Mouse (Mus musculus): ENCODE measurements around the gene Rpl27.
"Not testable (repeated sequence)": the region's sequence is repeated elsewhere in the genome, so short reads cannot be mapped to it uniquely, and the experiment has no call there.

Rpl27 gene

GRCm38 (mm10) chr11:101465869-101466551, 23.9 kb downstream of the Rpl27 start, which contains the start of gene Vat1:
Gene Vat1, minus strand, starts transcription at chr11:101466230.
- in situ Hi-C loops (cut with MboI; ENCODE audit: unreplicated experiment in 2 of 2): no loop called here

GRCm38 (mm10) chr11:101466552-101466950, 24.5 kb downstream of the Rpl27 start:
- in situ Hi-C loops (cut with MboI; ENCODE audit: unreplicated experiment in 2 of 2): not testable (repeated sequence)

DNA sequence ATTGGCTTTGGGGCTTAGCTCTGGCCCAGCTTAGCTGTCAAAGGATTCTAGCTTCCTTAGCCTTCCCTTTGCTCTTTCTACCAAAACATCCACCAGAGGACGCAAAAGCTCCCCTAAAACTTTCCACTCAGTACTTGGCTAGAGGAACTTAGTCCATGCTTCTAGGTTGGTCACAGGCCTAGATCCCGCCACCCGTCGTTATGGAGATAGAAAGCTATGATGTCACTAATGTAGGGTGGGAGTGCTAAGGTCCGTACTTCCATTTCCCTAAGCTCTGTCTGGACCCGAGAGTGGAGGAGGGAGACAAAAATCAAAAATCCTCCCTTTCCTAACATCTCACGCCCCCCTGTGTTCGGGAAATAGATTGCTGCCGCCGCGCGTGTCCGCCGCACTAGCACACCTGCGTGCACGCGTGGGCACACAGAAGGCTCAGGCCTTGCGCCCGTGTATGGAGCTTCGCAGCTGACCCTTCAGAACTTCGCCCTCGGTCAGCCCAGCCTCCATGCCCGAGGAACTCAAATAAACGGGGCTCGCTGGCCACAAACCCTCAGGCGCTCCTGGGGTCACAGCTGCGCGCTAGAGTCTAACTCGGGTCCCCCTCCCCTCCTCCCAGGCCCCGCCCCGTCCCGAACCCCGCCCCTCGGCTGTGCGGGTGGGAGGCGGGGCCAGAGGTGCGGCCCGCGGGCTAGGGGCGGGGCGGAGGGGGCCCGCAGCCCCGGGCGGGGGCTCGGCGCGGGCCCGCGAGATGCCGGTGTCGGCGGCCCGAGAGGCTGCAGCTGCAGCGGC, 25.6 kb downstream of the Rpl27 start:
- in situ Hi-C loops (cut with MboI; ENCODE audit: unreplicated experiment in 2 of 2): no loop called here

DNA sequence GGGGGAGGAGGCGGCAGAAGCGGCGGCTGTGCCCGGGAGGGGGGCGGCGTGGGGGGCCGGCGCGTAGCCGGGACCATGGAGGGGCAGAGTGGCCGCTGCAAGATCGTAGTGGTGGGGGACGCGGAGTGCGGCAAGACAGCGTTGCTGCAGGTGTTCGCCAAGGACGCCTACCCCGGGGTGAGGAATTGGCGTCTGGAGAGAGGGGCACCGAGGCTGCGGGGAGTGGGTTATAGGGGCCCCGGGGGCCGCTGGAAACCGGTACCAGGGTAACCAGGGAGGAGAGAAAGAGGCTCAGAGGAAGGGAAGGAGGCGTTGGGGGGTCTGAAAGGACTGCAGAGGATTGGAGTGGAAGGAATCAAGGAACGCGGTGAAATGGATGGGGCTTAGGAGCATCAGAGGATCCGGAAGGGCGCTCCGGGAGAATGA, 26.2 kb downstream of the Rpl27 start:
- in situ Hi-C loops (cut with MboI; ENCODE audit: unreplicated experiment in 2 of 2): no loop called here

DNA sequence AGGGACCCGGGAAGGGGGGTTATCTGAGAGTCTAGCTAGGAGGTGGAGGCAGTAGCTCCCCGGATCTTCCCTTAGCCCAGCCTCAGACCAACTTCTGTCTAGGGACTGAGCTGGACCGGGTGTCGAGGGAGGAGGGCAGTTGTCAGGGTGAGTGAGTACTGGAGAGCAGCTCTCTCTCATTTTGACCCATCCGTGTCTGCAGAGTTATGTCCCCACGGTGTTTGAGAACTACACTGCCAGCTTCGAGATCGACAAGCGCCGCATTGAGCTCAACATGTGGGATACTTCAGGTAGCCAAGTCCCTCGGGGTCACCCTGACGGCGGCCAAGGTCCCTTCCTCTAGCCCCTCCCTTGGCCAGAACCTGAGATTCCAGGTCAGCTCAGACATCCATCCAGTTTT, 26.6 kb downstream of the Rpl27 start:
- in situ Hi-C loops (cut with MboI; ENCODE audit: unreplicated experiment in 2 of 2): no loop called here

GRCm38 (mm10) chr11:101469155-101469554, 27.1 kb downstream of the Rpl27 start:
- in situ Hi-C loops (cut with MboI; ENCODE audit: unreplicated experiment in 2 of 2): no loop called here

DNA sequence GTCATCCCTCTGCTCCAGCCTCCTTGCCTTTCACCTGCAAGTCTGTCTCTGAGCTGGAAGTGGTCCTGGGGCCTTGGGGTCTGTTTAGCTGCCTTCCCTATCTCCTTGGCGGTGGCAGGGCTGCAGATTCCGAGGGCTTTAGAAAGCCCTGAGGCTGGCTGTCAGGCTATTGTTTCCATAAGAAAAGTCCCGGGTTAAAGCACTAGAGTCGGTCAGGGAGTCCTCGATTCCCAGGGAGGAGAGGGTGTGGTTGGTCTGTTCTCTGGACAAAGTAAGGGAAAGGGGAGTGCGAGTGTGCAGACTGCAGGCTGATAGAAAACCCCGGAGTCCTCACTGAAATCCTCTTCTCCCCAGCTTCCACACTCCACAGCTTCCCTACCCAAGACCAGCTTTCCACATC, 28.1 kb downstream of the Rpl27 start:
- in situ Hi-C loops (cut with MboI; ENCODE audit: unreplicated experiment in 2 of 2): no loop called here

DNA sequence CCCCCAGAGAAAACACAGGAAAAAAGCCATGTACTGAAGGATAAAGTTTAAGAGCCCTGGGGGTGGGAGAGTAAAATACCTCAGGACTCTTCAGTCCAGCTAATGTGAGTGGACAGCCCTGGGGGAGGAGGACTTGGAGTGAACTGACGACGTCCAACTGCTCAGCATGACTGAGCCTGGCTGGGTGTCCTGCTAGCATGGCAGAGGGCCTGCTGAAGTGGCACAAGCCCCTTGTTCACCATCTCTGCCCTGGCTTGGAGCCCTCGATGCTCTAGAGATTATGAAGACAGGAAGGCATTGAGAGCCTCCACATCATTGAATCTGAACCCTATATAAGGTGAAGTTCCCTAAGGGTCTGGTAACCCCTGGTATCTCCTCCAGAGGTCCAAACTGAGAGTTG, 29.8 kb downstream of the Rpl27 start:
- in situ Hi-C loops (cut with MboI; ENCODE audit: unreplicated experiment in 2 of 2): no loop called here

DNA sequence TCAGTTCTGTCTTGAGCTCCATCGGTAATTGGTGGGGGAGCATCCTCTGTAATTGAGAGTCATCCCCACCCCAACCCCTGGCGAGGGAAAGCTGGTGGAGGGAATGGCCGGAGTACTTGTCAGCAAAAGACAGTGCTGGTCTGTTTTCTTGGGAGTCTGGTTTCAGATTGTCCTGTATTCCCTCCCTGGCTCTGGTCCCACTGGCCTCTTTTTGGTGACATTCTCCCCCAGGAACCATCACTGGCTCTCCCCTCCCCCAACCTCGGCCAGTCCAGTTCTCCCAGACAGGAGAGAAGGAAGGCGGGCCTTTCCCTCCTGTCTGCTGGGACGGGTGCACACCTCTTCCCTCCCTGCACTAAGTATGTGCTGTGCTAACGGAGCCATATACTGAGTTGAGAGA, 30.2 kb downstream of the Rpl27 start:
- in situ Hi-C loops (cut with MboI; ENCODE audit: unreplicated experiment in 2 of 2): no loop called here

DNA sequence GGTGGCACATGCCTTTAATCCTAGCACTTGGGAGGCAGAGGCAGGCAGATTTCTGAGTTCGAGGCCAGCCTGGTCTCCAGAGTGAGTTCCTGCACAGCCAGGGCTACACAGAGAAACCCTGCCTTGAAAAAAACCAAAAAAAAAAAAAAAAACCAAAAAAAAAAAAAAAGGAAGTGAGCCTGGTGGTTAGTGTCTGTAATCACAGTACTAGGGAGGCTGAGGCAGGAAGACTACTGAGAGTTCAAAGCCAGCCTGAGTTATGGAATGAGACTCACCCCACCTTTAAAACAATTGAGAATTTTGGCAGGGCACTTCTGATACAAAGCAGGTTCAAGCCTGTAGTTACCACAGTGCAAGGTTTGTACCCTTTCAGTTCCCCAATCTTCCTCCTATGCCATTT, 31.6 kb downstream of the Rpl27 start:
- in situ Hi-C loops (cut with MboI; ENCODE audit: unreplicated experiment in 2 of 2): not testable (repeated sequence)

GRCm38 (mm10) chr11:101474298-101474697, 32.2 kb downstream of the Rpl27 start:
- in situ Hi-C loops (cut with MboI; ENCODE audit: unreplicated experiment in 2 of 2): no loop called here

DNA sequence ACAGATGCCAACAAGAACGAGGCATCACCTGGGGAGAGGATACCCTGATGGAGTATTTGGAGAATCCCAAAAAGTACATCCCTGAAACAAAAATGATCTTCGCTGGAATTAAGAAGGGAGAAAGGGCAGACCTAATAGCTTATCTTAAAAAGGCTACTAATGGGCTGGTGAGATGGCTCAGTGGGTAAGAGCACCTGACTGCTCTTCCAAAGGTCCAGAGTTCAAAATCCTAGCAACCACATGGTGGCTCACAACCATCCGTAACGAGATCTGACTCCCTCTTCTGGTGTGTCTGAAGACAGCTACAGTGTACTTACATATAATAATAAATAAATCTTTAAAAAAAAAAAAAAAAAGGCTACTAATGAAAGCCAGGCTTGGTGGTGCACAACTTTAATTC, 34.3 kb downstream of the Rpl27 start:
- in situ Hi-C loops (cut with MboI; ENCODE audit: unreplicated experiment in 2 of 2): not testable (repeated sequence)

- in situ Hi-C loops (cut with MboI; ENCODE audit: unreplicated experiment in 2 of 2): no loop called here
Measured at GRCm38 (mm10) chr11:101477194-101477551, 35.1 kb downstream of the Rpl27 start.

- in situ Hi-C loops (cut with MboI; ENCODE audit: unreplicated experiment in 2 of 2): no loop called here
Measured at GRCm38 (mm10) chr11:101477552-101478211, 35.6 kb downstream of the Rpl27 start.

DNA sequence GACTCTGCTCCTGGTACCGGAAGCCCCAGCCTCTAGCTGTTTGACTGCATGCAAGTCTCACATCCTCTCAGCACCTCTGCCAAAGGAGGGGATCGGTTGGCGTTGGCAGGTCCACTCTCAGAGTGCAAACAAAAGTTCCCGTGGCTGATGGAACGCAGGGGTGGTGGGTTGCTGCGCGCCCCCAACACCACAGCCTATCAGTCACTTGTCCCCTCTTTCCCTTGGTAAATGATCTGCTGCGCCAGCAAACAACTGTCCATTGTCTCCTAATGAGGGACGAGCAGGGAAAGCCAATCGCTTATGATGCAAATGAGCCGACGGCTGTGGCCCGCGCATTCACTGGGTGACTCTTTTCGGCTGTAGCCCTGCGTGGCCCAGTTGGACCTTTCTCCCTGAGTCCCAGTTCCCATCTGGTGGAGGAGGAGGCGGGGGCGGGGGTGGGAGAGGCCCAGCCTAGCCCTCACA, 37.1 kb downstream of the Rpl27 start:
- in situ Hi-C loops (cut with MboI; ENCODE audit: unreplicated experiment in 2 of 2): no loop called here

DNA sequence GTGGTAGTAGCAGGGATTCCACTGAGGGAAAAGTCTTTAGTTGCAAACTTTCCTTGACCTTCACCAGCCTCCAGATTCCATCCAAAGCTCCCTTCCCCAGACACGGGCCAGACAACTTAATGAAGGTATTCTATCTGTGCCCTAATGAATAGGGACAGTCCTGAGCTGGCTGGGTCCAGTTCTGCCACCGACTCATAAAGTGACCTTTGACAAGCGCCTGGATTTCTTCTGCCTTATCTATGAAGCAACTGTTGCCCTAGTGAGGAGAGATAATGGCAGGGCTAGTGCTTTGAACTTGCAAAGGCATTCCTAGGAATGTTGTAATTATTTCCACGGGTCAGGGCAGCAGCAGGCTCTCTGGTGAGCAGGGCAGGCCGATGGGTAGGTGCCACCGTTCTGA, 38.8 kb downstream of the Rpl27 start:
- in situ Hi-C loops (cut with MboI; ENCODE audit: unreplicated experiment in 2 of 2): no loop called here

DNA sequence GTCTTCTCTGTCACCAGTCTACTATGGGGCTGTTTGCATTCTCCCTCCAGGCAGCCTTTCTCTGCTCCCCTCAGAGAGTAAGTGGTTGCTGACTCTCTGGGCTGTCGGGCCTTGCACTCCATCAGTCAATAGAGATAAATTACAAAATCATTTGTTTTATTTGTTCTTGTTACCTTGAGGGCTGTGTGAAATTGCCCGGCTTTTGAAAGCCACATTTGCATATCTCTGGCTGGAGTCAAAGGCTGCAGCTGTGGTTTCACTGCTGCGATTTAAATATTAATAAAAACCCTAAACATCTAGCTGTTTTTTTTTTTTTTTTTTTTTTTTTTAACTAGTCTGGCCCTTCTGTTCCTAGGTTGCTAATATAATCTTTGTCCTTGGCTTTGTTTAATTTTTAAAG, 41.7 kb downstream of the Rpl27 start:
- in situ Hi-C loops (cut with MboI; ENCODE audit: unreplicated experiment in 2 of 2): no loop called here

GRCm38 (mm10) chr11:101484245-101484644, 42.1 kb downstream of the Rpl27 start:
- in situ Hi-C loops (cut with MboI; ENCODE audit: unreplicated experiment in 2 of 2): no loop called here

DNA sequence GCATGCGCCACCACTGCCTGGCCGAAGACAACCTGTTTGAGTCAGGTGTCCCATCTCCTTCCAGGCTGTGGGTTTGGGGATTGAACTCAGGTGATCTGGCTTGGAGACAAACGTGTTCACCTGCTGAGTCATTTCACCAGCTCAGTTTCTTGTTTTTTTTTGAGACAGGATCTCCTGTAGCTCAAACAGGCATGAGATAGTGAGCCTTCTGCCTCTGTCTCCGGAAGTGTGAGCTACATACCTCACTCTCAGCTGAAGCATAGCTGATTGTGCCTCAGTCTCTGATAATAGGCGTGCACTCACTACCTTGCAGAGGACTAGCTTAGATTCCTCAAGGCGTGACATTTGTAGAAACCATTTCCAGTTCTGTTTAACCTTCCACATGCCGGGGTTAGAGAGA, 42.7 kb downstream of the Rpl27 start:
- in situ Hi-C loops (cut with MboI; ENCODE audit: unreplicated experiment in 2 of 2): no loop called here

DNA sequence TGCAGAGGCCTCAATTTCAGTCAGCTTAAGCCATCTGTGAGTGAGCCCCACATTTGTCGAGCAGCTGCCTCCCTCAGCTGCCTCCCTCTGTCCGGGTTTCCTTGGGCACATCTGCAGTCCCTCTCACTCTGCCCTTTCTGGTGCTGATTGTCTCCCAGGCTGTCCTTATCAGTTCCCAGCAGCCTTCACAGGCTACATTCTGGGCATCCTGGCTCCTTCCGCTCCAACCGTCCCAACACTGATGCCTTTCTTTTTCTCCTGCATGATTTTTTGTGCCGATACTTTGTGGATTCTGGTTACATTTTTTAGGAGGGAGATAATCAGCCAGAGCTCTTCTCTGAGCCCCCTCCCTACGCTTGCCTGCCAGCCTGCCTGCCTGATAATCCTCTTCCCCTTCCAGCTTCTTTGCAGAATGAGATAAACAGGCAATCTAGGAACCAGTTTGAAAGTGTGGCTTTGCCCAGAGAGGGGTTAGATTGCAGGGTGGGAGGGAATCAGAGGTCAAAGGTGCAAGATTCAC, 43.5 kb downstream of the Rpl27 start:
- in situ Hi-C loops (cut with MboI; ENCODE audit: unreplicated experiment in 2 of 2): no loop called here

- in situ Hi-C loops (cut with MboI; ENCODE audit: unreplicated experiment in 2 of 2): no loop called here
Measured at GRCm38 (mm10) chr11:101486126-101486525, 44.0 kb downstream of the Rpl27 start.

Data from v-Abl transformed pro-B cells (cell line).